Mouse (Mus musculus): Measurements from ENCODE around the gene Fbxo21. TPM values are rescaled to one million over a fixed set of nuclear protein-coding genes. Genes with fewer than 3 reads are reported as not detected.
A peak's percentile ranks its signal among the peaks of the same experiment; 100 is the strongest.

Gene Fbxo21
- polyA plus RNA-seq, 1 experiment from 2014 or later, result 183 TPM

DNA sequence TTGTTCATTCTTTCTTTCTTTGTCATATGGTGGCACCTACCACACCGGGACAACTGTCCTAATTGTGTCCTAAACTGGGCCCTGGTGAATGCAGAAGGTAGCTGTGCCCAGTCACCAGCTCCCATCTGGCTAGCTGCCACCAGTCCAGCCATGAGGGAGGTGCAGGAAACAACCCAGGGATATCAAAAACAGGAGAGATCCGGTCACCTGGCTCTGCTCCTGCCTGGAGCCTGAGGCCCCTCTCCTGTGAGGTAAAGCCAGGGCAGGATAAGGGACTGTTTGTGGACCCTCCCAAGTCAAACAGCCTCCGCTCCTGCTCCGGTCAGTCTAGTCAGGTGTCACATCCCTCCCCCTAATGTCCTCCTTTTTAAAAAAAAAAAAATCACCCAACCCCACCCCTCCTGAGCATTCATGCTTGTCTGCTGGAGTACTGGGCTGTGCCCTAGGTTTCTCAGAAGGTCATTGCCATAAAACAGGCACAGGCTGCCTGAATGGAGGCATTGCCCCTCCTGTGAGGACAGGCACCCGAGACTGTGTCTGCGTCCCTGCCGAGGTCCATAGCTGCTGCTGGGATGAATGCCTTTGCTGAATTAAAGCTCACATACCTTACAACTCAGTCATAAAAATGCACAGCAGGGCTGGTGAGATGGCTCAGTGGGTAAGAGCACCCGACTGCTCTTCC lies 75.6 kb downstream of the Fbxo21 start:
- H3K9ac ChIP-seq, result no peak overlapping the region
- H3K4me1 ChIP-seq, result no peaks in the 10 kb centered on the region; the same call in 1 of the 2 replicates
- no peak overlapping the region for H3K4me2 ChIP-seq
- 78% methylated on average over 8 of the region's 8 CpGs for WGBS
- H3K27me3 ChIP-seq (replicated peaks), result no peaks in the 10 kb centered on the region
- no peaks in the 10 kb centered on the region for H3K9me3 ChIP-seq
- no peak overlapping the region for H3K4me3 ChIP-seq
- H3K36me3 ChIP-seq (replicated peaks), result no peaks in the 10 kb centered on the region
- H3K27ac ChIP-seq, result no peak overlapping the region
- no peak for ATAC-seq (replicated peaks)

- H3K27ac ChIP-seq, result no peak overlapping the region
- H3K36me3 ChIP-seq (replicated peaks), result no peaks in the 10 kb centered on the region
- H3K9me3 ChIP-seq, result no peaks in the 10 kb centered on the region
- ATAC-seq (replicated peaks), result no peak
- H3K27me3 ChIP-seq (replicated peaks), result no peaks in the 10 kb centered on the region
- H3K4me1 ChIP-seq, result peaks cover 10% of the 10 kb centered on the region; the same call in 1 of the 2 replicates
- no peak overlapping the region for H3K4me3 ChIP-seq
- H3K9ac ChIP-seq, result no peak overlapping the region
- 91% methylated on average over 2 of the region's 2 CpGs for WGBS
- H3K4me2 ChIP-seq, result no peak overlapping the region
These were observed 76.7 kb downstream of the Fbxo21 start for GRCm38 (mm10) chr5:118053205-118053604.

GRCm38 (mm10) chr5:118057508-118058111 lies 81.1 kb downstream of the Fbxo21 start:
- H3K27ac ChIP-seq, result peak overlapping the region; percentile 18; the same call in 1 of the 2 replicates
- no peaks in the 10 kb centered on the region for H3K9me3 ChIP-seq
- ATAC-seq (replicated peaks), result no peak; the same call in 1 of the 2 replicates
- H3K27me3 ChIP-seq (replicated peaks), result no peaks in the 10 kb centered on the region
- WGBS, result 39% methylated on average over 8 of the region's 8 CpGs
- peaks cover 11% of the 10 kb centered on the region; the same call in 1 of the 2 replicates for H3K4me1 ChIP-seq
- no peak overlapping the region for H3K4me3 ChIP-seq
- H3K4me2 ChIP-seq, result no peak overlapping the region
- H3K9ac ChIP-seq, result no peak overlapping the region
- H3K36me3 ChIP-seq (replicated peaks), result no peaks in the 10 kb centered on the region

DNA sequence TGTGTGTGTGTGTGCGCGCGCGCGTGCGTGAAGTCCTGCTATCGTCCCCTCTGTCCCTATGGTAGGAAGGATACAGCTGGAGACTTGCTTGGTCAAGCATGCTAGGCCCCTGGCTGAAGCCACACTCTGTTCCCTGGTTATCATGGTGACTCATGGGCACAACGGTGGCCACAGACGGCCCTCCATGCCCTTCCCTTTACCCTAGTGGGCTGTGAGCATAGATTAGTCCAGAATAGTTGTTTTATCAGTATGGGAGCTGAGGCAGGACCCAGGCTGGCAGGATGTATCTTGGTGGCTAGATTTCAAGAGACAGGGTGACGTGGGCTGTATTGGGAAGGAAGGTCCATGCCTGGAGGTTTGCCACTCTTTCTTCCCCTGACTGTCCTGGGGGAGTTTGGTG lies 82.3 kb downstream of the Fbxo21 start:
- Histone ChIP-seq H3K9ac (no peak overlapping the region), H3K4me2 (no peak overlapping the region), H3K27ac (no peak overlapping the region), H3K9me3 (no peaks in the 10 kb centered on the region), H3K27me3 (replicated peaks) (no peaks in the 10 kb centered on the region), H3K36me3 (replicated peaks) (no peaks in the 10 kb centered on the region), H3K4me1 (peaks cover 21% of the 10 kb centered on the region), H3K4me3 (no peak overlapping the region)
- WGBS, result 89% methylated on average over 10 of the region's 10 CpGs
- no peak for ATAC-seq (replicated peaks)

DNA sequence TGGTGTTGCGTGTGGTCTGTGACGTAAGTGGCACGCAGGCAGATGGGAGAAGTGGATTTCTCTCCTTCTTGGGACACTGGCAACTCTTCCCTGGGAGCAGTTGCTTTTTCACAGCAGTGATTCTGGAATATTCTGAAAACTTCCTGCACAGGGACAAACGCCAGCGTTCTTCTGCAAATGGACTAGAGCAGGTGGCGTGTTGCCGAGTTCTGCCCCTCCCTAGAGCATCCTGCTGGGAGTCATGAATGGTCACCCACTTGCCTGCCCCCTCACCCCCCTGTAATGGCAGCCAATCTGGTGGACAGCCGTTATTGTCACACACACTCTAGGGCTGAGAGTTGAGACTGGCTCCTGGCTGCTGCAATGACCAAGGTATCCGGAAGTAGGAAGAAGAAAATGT lies 83.1 kb downstream of the Fbxo21 start:
- WGBS, result 85% methylated on average over 9 of the region's 9 CpGs
- no peak overlapping the region for H3K27ac ChIP-seq
- H3K9ac ChIP-seq, result no peak overlapping the region
- H3K9me3 ChIP-seq, result no peaks in the 10 kb centered on the region
- no peak for ATAC-seq (replicated peaks)
- H3K4me1 ChIP-seq, result peaks cover 29% of the 10 kb centered on the region
- no peak overlapping the region for H3K4me2 ChIP-seq
- no peaks in the 10 kb centered on the region for H3K36me3 ChIP-seq (replicated peaks)
- H3K4me3 ChIP-seq, result no peak overlapping the region
- no peaks in the 10 kb centered on the region for H3K27me3 ChIP-seq (replicated peaks)

Other genes starting within 250 kb of the Fbxo21 start
- gene Nos1, start 195.7 kb upstream of the Fbxo21 start, polyA plus RNA-seq (2015; fragmentation: Nextera tagmentation; extraction: Ambion mirVana), result 2.7 and 3.4 TPM in 2 replicates
- gene Tesc, start 51.0 kb downstream of the Fbxo21 start, polyA plus RNA-seq (2015; fragmentation: Nextera tagmentation; extraction: Ambion mirVana), result 6.5 and 7.9 TPM in 2 replicates
- 20.0 and 22.3 TPM in 2 replicates for gene Fbxw8, start 178.7 kb downstream of the Fbxo21 start, polyA plus RNA-seq (2015; fragmentation: Nextera tagmentation; extraction: Ambion mirVana)
- gene Hrk, start 187.9 kb downstream of the Fbxo21 start, polyA plus RNA-seq (2015; fragmentation: Nextera tagmentation; extraction: Ambion mirVana), result 3.9 and 4.5 TPM in 2 replicates

Measured in midbrain, embryonic 15.5 days (tissue).